Mouse (Mus musculus): ENCODE measurements around the gene Zfp947.
"Not testable (repeated sequence)": the region's sequence is repeated elsewhere in the genome, so short reads cannot be mapped to it uniquely, and the experiment has no call there.

Zfp947 gene

GRCm38 (mm10) chr17:22165722-22166294 is at the start of gene Zfp947:
Gene Zfp947, minus strand, starts transcription at chr17:22166190.
- peak; percentile 39 for DNase-seq (ENCODE audit: low spot score)

GRCm38 (mm10) chr17:22165304-22165703 is 686 bp downstream of the Zfp947 start:
- not testable (repeated sequence) for DNase-seq (ENCODE audit: low spot score)

GRCm38 (mm10) chr17:22153951-22154350 is 12.0 kb downstream of the Zfp947 start:
- DNase-seq (ENCODE audit: low spot score): not testable (repeated sequence)

GRCm38 (mm10) chr17:22118770-22119169 is 47.2 kb downstream of the Zfp947 start:
- no peak for DNase-seq (ENCODE audit: low spot score)
